Mouse (Mus musculus) bone marrow macrophage, adult 2 months (primary cell): ENCODE data around the gene Gm525.

Experiments
- CTCF ChIP-seq: IDR thresholded peaks from 2 replicates; pipeline ENCODE4 v1.5.1; 2012; ENCODE audit warnings: low read depth, mild to moderate bottlenecking, low read length, moderate library complexity
- POLR2A ChIP-seq: IDR thresholded peaks from 2 replicates; pipeline ENCODE4 v1.6.1; 2012; ENCODE audit warnings: mild to moderate bottlenecking, low read depth, low read length, borderline replicate concordance

DNA sequence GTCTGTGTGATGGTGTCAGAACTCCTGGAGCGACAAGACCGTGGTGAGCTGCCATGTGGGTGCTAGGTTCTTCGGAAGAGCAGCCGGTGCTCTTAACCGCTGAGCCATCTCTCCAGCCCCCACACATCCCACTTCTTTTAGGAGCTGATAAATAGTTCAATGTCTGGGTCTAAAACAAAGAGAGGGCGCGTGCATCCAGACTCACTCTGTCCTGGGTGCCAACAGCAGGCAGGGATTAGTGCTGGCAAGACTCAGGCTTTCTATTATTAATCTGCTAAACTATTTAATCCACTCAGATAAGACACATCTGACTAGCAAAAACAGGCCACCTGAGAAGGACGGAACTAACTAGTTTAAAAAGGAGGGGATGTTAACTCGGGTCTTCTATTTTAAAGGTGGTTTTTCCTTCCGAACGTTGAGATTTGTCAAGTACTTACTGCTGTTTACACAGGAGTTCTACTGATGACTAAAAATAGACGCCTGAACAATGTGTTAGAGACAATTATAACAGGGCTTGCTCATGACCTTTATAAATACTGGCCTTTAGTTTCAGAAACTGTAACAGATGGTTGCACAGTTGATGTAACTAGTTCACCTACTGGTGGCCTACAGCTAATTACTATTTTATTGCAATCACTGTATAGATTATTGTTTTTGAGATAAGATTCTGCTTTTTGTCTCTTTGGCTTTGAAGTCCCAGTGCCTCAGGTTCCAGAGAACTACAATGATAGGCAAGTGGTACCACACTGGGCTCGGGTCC, 17.5 kb upstream of the Gm525 start:
- TF ChIP-seq POLR2A (no peak), CTCF (no peak)
